Mouse (Mus musculus) mesoderm, embryonic 11.5 days (tissue): ENCODE results near the gene Cysrt1.

Source experiments
- DNase-seq: peaks from one replicate; pipeline ENCODE4 v3.0.0-alpha.2; 2012; ENCODE audit warnings: low read depth, low spot score

Gene Cysrt1

DNA sequence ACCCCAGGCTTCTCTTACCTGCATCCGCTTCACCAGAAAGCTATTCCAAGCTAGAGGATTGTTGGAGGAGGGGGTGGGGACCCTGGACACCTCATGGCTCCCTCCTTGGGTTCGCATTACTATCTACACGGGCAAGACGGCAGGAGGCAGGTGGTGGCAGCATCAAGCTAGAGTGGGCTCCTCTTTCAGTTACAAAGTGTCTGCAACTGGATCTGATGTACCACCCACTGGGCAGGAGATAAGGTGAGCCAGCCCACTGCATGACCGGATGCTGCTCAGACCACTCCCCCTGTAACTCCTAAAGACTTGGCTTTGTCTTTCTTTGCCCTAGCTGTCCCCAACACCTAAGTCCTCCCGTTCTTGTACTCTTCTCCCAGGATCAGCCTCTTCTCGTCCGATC, 5.6 kb downstream of the Cysrt1 start, which contains the start of gene Rnf224:
Gene Rnf224 (minus strand): TSS at position 174 of the 400 bp plus-strand sequence.
- DNase-seq: no peak

DNA sequence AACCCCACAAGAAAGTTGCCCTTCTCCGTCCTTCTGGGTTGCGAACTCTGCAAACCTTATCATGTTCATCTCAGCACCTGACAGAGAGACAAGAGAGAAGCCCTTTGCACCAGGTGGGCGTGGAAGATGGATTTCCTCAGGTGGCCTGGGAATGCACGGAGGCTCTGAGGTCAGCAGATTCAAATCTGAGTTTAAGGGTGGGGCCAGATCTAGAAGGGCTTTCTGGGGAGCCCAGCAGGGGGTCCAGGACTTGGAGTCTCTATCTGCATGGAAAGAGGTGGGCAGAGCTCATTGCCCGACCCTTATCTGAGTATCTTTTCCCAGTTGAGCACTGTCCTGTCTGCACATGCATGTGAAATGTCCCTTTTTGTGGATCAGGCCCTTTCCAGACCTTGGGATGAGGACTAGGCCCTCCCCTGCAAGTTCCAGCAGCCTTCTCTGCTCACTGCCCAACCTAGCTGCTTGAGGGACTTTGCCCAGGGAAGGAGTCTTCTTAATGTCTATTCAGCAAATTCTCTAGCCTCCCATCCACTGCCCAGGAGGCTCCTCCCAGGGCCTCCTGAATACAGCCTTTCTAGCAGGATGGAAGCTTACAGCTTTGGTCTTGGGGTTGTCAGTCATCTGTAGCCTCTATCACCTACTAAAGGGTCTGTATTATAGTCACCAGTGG, 7.6 kb downstream of the Cysrt1 start:
- no peak for DNase-seq

DNA sequence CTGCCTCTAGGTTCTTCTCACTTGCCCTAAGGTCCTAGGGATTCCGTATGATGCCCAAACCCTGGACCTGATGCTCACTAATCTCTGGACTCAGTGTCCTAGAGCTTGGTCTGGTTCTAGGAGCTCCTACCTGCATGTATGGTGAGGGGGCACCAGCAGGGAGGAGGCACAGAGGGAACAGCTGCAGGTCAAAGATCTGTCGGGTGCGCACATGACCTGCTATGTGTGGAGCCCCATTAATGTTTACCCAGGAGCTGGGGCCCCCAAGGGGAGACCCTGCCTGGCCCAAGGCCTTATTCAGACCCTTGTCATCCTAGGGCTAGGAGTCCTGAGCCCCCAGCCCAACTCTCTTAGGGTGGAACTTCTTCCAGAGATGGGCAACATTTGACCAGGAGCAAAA, 8.2 kb downstream of the Cysrt1 start, which contains the start of gene Slc34a3:
Gene Slc34a3 (minus strand): TSS at position 315 of the 400 bp plus-strand sequence.
- DNase-seq: no peak

DNA sequence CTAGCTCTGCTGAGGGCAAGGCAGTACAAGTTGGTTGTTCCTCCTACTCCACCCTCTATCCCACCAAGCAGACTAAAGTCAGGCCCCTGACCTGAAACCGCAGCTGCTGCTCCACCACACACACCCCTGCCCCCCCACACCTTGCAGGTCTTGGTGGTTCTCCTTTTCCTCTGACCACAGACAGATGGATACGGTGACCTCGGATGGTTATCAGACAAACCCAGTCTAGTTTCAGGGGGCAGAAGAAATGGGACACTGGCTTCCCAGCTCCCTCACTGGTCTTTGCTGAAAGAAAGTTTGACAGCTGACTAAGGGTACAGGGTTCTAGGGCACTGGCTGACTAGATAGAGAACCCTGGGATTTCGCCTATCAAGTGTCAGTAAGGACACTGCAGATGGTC, 8.8 kb downstream of the Cysrt1 start:
- no peak for DNase-seq

DNA sequence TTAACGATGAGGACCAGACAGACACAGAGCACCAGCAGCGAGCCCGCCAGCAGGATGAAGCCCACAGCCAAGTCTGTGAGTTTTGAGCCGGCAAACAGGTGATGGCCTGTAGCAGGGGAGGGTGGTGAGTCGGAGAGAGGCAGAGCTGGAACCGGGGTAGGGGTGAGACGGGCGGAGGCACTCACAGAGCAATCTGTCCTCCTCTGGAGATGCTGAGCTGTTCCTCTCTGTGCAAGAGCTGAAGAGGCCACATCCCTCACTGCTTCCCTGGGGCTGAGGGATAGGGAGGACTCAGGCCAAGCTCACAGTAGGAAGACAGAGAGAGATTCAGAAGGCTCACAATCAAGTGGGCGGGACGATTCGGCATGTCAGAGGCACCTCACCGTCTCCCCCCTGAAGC, 11.2 kb downstream of the Cysrt1 start:
- no peak for DNase-seq

DNA sequence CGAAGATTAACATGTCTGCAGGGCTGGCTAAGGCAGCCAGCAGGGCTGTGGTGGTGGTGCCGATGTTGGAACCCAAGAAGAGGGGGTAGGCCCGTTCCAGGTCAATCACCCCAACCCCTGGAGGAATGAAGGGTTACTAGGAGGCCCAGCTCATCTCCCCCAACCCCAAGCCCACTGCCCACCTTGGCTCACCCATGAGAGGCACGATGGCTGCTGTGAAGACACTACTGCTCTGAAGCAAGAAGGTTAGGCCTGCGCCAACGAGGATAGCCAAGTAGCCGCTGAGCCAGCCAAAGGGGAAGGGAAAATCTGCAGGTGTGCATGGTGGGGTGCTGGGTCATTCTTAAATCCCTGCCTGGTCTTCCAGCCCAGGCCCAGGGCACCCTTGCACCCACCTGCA, 11.7 kb downstream of the Cysrt1 start:
- no peak for DNase-seq

DNA sequence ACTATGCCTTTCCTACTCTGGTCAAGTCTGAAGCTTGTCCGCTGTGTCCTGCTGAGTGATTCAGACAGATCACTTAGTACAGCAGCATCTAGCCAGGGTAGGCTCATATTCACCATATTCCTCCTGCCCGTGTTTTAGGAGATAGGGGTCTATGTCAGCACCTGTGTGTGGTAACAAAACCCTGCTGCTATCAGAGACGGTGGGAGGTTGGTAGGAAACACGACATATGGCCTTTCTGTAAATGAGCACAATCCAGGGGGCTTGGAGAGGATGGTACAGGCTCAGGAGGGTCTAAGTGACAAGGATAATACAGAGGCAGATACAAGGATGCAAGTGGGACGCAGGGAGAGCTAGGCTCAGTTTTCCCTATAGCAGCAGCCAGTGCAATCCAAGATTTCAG, 12.7 kb downstream of the Cysrt1 start:
- no peak for DNase-seq

DNA sequence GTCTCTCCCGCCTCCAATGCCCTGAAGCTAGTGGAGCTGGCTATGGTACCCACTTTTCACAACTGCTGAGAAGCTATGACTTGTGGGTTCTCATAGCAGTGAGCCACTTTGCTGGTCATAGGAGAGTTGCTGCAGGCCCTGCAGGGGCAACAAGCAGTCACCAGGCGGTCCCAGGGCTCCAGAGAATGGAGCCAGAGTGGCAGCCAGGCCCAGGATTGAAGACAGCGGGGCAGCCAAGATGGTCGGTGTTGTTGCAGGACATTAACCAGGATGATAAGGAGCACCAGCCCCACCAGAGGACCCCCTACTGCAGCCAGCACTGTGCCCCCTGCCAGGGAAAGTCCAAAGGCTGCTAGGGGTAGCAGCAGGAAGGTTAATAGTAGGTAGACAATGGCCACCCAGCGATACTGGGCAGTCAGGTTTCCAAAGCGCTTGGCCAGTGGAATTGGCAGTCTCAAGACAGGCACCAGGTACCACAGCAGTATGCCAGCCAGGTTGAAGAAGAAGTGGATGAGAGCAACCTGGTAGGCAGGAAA, 13.2 kb downstream of the Cysrt1 start:
- no peak for DNase-seq

DNA sequence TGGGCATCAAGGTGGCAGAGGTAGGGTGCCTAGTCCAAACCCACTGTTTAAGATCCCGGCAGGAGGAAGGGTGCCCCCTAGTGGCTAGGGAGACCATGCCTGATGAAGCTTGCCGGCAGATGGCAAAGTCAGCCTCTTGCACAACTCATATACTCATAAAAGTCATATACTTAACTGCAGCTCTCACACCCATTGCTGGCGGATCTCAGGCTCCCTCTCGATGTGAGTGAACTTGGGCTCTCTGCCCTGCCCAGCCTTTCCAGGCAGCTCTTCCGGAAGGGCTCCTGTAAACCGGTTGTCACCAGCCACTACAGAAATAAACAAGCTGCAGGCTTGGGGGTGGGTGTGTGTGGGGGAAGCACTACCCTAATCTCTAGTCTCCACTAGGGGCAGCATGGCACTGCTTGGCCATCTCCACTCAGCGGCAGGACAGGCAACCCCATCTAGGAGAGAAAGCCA, 13.8 kb downstream of the Cysrt1 start:
- DNase-seq: peak; percentile 87

DNA sequence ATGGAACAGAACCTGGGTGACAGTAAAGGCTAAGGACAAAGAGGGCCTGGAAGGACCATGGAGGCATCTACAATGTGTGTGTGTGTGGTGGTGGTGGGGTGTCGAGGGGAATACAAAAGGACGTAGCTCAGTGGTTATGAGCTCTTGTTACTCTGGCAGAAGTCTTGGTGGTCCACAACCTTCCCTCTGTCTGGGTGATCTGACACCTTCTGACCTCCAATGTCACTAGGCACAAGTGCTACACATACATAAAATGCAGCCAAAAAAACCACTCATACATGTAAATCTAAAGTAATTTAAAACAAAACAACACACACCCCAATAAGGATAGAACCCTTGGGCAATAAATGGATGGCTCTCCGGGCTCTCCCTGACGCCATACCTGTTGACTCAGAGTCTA, 14.8 kb downstream of the Cysrt1 start:
- DNase-seq: no peak

DNA sequence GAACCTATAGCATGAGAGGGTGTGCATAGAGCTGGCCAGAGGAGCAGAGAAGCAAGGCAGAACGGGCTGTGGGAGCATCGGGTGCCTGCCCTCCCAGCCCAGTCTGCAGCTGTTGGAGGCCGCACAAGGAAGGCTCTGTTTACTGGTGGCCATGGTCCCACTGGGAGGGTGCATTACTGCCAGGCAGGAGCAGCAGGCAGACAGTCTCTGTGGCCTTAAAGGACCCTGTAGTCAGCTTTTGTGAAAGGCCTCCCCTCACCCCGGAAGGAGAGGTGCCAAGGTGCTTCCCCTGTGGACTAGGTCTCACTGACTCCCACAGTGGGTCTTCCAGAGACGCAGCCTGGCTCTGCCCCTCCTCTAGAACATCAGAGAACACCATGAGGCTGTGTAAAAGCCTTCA, 15.4 kb downstream of the Cysrt1 start:
- DNase-seq: no peak

DNA sequence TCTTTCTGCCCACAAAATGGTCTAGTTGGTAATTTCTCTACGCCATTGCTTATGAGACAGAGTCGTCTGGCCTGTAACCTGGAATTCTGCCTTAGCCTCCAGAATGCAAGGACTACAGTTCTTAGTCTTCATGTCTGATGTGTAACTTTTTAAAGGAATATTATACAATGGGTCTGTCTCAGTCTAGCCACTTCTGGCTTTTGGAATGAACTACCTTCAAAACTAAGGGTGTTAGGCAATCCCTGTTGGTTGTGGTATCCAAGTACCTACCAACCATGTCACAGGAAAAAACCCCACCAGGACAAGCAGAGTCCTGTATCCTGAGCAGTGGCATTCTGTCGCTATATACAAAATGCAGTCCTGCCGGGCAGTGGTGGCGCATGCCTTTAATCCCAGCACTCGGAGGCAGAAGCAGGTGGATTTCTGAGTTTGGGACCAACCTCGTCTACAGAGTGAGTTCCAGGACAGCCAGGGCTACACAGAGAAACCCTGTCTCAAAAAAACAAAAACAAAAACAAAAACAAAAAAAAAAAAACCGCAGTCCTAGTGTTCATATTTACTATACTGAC, 16.4 kb downstream of the Cysrt1 start:
- no peak for DNase-seq

DNA sequence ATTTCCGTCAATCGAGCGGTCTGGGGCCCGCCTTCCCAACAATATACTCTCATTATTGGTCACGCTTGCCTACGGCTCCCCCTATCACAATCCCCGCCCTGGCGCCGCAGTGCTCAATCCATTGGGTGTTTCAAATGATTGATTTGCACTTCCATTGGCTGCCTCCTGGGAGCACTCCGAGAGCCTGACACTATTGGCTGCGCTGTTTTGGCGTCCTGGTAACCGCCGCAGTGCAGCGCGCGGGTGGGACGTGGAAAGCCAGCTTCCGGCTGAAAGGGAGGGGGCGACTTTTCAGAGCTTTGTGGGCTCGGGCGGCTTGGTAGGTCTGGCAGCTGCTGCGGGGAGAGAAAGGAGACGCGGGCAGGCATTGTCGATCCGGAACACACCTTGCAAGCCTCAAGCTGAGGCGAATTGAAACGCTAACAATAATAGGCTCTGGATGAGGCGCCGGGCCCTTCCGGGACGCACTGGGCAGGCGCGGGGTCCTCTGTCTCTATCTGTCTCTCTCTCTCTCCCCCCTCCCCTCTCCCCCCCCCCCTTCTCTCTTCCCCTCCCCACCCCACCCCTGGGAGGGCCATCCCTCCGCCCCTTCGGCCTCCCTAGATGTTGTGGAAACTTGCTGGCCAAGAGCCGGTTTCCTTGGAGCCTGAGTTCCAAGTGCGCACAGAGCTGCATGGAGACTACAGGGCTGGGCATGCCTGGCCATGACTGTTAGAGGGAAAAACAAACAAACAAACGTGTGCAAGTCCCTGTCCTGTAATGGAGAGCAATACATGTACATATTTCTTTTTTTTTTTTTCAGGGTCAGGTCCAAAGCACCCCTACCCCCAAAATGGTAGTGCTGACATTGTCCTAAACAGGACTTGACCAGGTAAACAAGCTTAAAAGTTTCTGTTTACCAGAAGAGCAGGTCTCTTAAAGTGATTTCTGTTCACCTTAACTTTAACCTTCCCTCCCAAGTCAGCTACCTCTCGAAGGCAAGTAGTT, 17.2 kb downstream of the Cysrt1 start:
- DNase-seq: peak; percentile 99

DNA sequence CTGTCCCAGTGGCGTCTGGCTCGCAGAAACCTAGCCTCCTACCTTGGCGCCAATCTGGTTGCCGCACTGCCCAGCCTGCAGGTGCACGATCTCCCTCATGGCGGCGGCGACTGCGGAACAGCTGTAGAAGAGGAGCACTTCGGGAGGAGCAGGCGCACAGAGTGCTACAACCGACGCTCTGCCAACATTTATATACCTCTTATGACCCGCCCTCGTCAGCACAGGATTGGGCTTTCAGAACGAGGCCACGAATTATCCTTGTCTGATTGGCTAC, 17.8 kb downstream of the Cysrt1 start, which contains the start of gene Tubb4b:
Gene Tubb4b (minus strand): TSS at position 211 of the 274 bp plus-strand sequence.
- no peak for DNase-seq

DNA sequence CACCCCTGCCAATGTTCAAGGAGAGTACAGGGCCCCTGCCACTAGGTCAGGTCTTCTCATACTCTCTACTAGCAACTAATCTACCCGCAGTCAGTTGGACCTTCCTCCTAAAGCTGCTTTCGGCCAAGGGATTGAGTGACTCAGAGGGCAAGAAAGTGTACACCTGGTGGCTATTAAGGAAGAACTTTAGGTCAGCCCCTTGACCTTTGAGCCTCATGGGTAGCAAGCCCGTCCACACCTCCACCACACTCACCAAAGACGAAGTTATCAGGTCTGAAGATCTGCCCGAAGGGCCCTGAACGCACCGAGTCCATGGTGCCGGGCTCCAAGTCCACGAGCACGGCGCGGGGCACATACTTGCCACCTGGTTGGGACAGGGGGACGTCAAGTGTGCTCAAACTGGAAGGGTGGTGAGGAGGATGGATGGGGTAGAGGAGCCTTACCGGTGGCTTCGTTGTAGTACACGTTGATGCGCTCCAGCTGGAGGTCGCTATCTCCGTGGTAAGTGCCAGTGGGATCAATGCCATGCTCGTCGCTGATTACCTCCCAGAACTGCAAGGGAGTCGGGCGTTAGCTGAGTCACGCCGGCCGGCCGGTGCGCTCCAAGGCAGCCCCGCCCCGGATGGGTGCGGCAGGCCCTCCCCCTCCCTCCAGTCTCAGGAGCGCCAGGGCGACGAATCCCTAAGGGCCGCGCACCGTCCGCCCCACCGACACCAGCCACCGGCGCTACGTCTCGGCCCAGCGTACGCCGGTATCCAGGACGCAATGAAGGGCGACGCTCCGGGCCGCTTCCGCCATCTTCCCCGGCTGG, 18.4 kb downstream of the Cysrt1 start:
- DNase-seq: no peak

DNA sequence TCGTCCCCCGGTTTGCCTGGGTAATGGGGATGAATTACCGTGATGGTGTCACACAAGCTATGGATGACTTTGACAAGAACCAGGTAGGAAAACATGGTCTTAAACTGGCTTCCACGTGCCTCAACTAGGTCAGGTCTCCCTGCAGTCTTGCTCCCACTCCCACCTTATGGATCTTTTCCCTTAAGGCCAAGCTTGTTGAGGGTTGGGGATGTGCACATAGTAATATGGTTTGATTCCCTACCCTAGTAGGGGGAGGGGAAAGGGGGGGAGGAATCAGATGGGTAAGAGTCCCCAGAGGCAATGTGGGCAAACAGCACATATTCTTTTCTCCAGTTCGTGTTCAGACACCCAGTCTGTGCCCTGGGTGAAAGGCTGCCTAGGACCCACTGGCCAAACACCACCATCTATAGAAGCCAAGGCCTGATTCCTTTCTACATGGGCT, 20.9 kb downstream of the Cysrt1 start:
- no peak for DNase-seq

DNA sequence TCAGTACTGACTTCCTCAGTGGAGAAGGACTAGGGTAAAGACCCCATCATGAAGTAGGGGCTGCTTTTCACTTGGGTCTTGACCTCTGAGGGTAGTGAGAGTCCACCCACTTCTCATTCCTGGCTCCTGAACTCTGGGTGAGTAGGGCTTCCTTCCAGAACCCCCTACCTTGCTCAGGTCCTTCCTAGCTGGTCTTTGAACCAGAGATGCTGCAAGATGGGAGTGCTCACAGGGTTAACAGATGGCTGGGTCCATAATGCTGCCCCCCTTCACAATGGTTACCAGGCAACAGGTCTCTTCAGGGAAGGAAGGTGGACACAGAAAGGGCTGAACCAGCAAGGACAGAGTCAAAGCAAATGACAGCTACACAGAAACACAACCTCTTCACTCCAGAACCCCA, 23.8 kb downstream of the Cysrt1 start, which contains the start of gene Fam166a:
Gene Fam166a (plus strand): TSS at position 301 of the 400 bp plus-strand sequence.
- DNase-seq: no peak

DNA sequence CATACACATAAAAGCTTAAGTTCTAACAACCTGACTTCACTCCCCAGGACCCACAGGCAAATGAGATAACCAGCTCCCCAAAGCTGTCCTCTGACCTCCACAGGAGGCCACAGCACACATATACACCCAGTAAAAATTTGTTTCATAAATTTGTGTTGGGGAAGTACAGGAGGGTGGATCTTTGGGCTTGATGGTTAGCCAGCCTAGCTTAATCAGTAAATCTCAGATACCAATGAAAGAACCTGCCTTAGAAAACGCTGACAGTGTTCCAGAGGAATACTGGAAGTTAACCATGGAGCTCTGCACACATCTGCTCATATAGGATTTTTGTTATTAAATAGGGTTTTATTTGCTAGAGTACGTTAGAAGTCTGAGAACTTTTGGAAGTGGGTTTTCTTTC, 24.6 kb downstream of the Cysrt1 start:
- no peak for DNase-seq

DNA sequence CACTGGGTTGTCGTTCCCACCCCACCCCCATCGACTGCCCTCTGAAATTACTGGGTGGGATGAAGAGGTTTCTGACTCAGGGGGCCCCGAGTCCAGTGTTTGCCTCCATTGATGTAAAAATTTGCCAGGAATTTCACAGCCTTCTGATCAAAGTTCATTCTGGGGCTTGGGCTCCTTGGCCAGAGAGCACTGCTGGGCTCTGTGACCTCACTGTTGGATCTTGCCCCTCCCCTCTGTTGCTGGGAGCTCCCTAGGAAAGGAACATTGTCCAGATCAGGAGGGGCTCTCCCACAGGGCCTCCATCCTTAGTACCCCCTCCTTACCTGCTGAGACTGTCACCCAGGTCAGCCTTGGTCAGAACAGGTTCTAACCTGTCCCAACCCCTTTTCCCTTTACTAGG, 27.8 kb downstream of the Cysrt1 start, which contains the start of gene Stpg3:
Gene Stpg3 (minus strand): TSS at position 194 of the 400 bp plus-strand sequence.
- no peak for DNase-seq

DNA sequence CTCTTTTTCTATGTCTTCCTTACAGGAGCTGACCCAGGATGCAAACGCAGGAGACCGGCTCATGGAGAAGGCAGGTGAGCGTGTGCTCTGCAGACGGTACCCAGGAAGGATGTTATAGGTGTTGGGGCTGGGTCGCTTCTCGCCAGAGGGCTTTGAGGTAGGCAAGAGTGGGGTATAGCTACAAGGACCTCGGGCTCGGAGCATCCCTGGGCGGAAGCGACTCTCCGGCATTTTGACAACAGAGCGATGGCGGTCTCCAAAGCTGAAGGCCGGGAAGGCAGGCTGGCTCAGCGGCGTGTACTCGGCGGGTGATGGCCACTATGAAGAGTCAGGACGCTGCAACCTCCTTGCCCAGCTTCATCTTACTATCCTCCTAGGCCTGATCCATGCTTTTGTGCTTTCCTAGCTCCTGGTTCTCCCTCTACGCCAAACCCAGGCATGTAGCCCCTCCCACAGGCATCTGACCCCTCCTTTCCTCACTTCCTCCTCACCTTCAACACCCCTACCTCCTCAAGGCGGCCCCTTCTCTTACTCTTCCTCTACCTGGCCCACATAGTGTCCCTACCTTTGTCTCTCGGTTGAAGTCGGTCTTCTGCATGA, 28.9 kb downstream of the Cysrt1 start:
- DNase-seq: no peak
